Mouse (Mus musculus): Measurements from ENCODE around the gene Ccdc160.

GRCm38 (mm10) chrX:52743781-52744180, 47.2 kb upstream of the Ccdc160 start:
- no peak for TF ChIP-seq CTCF (IDR thresholded peaks at IDR 0.05; ENCODE audit: extremely low read depth, insufficient read depth, insufficient read length, insufficient replicate concordance)
- TF ChIP-seq POLR2A (IDR thresholded peaks at IDR 0.05; ENCODE audit: low read depth, low read length), result no peak
